Mouse (Mus musculus) liver, embryonic 13.5 days (tissue): Measurements from ENCODE around the gene Ano7. TPM values are rescaled to one million over a fixed set of nuclear protein-coding genes. Genes with fewer than 3 reads are reported as not detected.
"Not testable (repeated sequence)": the region's sequence is repeated elsewhere in the genome, so short reads cannot be mapped to it uniquely, and the experiment has no call there.

Experiments used
- ATAC-seq: fragments of 200-750 bp; cut with Nextera tagmentation; 2 replicates; pipeline ENCODE4 v1.8.0; 2017; ENCODE audit warnings: low read depth, mild to moderate bottlenecking, moderate number of reproducible peaks, moderate library complexity
- DNase-seq: peaks from one replicate; pipeline ENCODE4 v3.0.0; 2022
- H3K27ac ChIP-seq: fragments of 300-500 bp; sonication (generic); 2 replicates; pipeline ENCODE4 v1.5.1; 2015; ENCODE audit warnings: moderate library complexity, mild to moderate bottlenecking, inconsistent platforms
- H3K27me3 ChIP-seq: fragments of 300-500 bp; sonication (generic); 2 replicates; pipeline ENCODE4 v1.6.1; 2015; ENCODE audit warnings: mild to moderate bottlenecking, inconsistent platforms
- H3K36me3 ChIP-seq: fragments of 300-500 bp; sonication (generic); 2 replicates; pipeline ENCODE4 v1.6.1; 2015; ENCODE audit warnings: mild to moderate bottlenecking, inconsistent platforms
- H3K4me1 ChIP-seq: fragments of 300-500 bp; sonication (generic); replicated peaks from 2 replicates; pipeline ENCODE4 v1.6.1; 2015; ENCODE audit warnings: inconsistent platforms
- H3K4me2 ChIP-seq: fragments of 300-500 bp; sonication (generic); 2 replicates; pipeline ENCODE4 v1.6.1; 2015; ENCODE audit warnings: inconsistent platforms, mild to moderate bottlenecking, moderate library complexity
- H3K4me3 ChIP-seq: fragments of 300-500 bp; sonication (generic); replicated peaks from 2 replicates; pipeline ENCODE4 v1.5.1; 2015; ENCODE audit warnings: mild to moderate bottlenecking, inconsistent platforms
- H3K9ac ChIP-seq: fragments of 300-500 bp; sonication (generic); 2 replicates; pipeline ENCODE4 v1.6.1; 2015; ENCODE audit warnings: mild to moderate bottlenecking, inconsistent platforms
- H3K9me3 ChIP-seq: fragments of 300-500 bp; sonication (generic); replicated peaks from 2 replicates; pipeline ENCODE4 v1.6.1; 2016; ENCODE audit warnings: inconsistent platforms
- WGBS: fragments of 180-500 bp; shearing (Covaris S2); methylation state at CpG from one replicate; pipeline ENCODE4 v1.1.7; 2015; ENCODE audit not compliant: insufficient replicate concordance; 5-methylcytosine and 5-hydroxymethylcytosine counted together
- microRNA-seq: library from miRNA; unstranded; fragments of <30 nt; microRNA quantifications from one replicate; pipeline ENCODE4, GENCODE M21; 2016
- polyA plus RNA-seq: library from polyadenylated mRNA; unstranded; fragments of >200 nt; fragmentation: Nextera tagmentation; extraction: Ambion mirVana; gene quantifications from 2 replicates; pipeline ENCODE4 v1.2.1, GENCODE M21; 2015

Gene Ano7
- polyA plus RNA-seq, 1 experiment from 2014 or later = 0.05 TPM

DNA sequence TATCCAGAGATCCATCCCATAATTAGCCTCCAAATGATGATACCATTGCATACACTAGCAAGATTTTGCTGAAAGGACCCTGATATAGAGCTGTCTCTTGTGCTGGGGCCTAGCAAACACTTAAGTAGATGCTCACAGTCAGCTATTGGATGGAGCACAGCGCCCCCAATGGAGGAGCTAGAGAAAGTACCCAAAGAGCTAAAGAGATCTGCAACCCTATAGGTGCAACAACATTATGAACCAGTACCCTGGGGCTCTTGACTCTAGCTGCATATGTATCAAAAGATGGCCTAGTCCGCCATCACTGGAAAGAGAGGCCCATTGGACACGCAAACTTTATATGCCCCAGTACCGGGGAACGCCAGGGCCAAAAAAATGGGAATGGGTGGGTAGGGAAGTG lies 76.4 kb downstream of the Ano7 start:
- not testable (repeated sequence) for H3K4me3 ChIP-seq, DNase-seq, H3K27me3 ChIP-seq, H3K9me3 ChIP-seq, H3K27ac ChIP-seq, ATAC-seq, H3K36me3 ChIP-seq, H3K9ac ChIP-seq, H3K4me2 ChIP-seq
- WGBS = 75% methylated on average over 5 of the region's 5 CpGs
- H3K4me1 ChIP-seq = peaks cover 21% of the 10 kb centered on the region

DNA sequence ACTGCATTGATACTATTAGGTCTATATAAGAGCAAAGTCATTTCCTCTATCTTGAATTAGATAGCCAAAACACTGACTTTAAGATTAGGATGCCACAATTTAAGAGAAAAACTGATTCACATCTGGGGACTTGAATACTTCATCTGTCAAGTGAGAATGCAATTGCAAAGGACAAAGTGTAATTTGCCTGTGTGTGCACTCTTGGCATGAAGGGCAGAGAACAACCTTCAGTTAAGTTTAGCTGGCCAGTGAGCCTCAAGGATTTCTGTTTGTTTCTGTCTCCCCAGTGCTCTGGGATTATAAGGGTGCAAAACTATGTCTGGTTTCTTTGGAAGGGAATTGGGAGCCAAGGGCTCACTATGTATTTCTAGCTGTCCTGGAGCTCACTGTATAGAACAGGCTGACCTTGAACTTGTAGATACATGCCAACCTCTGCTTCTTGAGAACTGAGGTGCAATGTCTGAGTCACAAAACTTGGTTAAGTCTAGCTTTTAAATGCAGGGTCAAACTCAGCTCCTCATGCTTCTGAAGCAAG lies 80.1 kb downstream of the Ano7 start:
- Histone ChIP-seq H3K4me2 (no peak overlapping the region), H3K27me3 (no peaks in the 10 kb centered on the region), H3K27ac (no peak overlapping the region), H3K36me3 (no peaks in the 10 kb centered on the region), H3K9me3 (no peaks in the 10 kb centered on the region), H3K9ac (no peak overlapping the region), H3K4me1 (no peaks in the 10 kb centered on the region; the same call in 1 of the 2 replicates), H3K4me3 (no peak overlapping the region)
- no peak for DNase-seq
- no peak for ATAC-seq

Small RNA genes lying within 50 kb of the gene (microRNA-seq; reads per million reads assigned to microRNA genes)
- gene Mir6345 (not detected), gene Mir6902 (not detected)

Other genes with a start within 250 kb of the Ano7 start
- gene Agxt, start 238.7 kb upstream of the Ano7 start, polyA plus RNA-seq = 4.3 and 4.7 TPM in 2 replicates
- gene 2310007B03Rik, start 213.0 kb upstream of the Ano7 start, polyA plus RNA-seq = 0.09 and 0.10 TPM in 2 replicates
- not detected in 2 replicates for gene Crocc2, start 205.2 kb upstream of the Ano7 start, polyA plus RNA-seq
- gene Sned1, start 138.1 kb upstream of the Ano7 start, polyA plus RNA-seq = 0.25 and 0.29 TPM in 2 replicates
- 14.5 and 15.1 TPM in 2 replicates for gene Mterf4, start 68.0 kb upstream of the Ano7 start, polyA plus RNA-seq
- gene Ppp1r7, start 31.1 kb upstream of the Ano7 start, polyA plus RNA-seq = 46.3 and 65.5 TPM in 2 replicates
- gene Pask, start 30.4 kb upstream of the Ano7 start, polyA plus RNA-seq = 6.2 and 6.6 TPM in 2 replicates
- 89.5 and 95.9 TPM in 2 replicates for gene Hdlbp, start 104.9 kb downstream of the Ano7 start, polyA plus RNA-seq
- 0.77 and 1.3 TPM in 2 replicates for gene Farp2, start 138.1 kb downstream of the Ano7 start, polyA plus RNA-seq